ENCODE assay signal across 31 mouse cellular contexts in the genomic region with DNA sequence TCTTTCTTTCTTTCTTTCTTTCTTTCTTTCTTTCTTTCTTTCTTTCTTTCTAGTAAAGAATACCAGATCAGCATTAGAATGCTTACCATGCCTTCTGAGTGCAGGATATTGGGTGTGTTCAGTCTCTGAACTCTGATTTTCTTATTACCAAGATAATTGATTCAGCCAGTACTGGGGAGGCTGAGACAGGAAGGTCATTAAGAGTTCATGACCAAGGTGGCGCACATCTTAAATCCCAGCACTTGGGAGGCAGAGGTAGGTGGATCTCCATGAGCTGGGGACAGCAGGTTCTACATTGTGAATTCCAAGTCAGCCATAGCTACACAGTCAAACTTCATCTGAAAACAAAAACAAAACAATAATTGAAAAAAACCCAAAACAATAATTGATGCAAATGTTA. TPM values are rescaled to one million over a fixed set of nuclear protein-coding genes. Genes with fewer than 3 reads are reported as not detected.
"Had no signal": no experiment of that assay in that cellular context is flagged by ENCODE, and none has a peak within 500 bp of the region (broad histone marks: within the 10 kb centered on the region; RNA-seq: fewer than 3 reads in every experiment).

No protein-coding gene starts in this region.

- H3K4me3 ChIP-seq: limb, embryonic 10.5 days; limb, embryonic 12.5 days; limb, embryonic 13.5 days; limb, embryonic 15.5 days; liver, embryonic 12.5 days; liver, embryonic 13.5 days; liver, embryonic 15.5 days; lung, embryonic 15.5 days; megakaryocyte, embryonic 14.5 days; midbrain, embryonic 10.5 days; midbrain, embryonic 12.5 days; midbrain, embryonic 13.5 days; midbrain, embryonic 15.5 days; myocyte had no signal

- H3K4me2 ChIP-seq: limb, embryonic 12.5 days; limb, embryonic 13.5 days; limb, embryonic 15.5 days; liver, embryonic 11.5 days; liver, embryonic 12.5 days; liver, embryonic 13.5 days; liver, embryonic 15.5 days; lung, embryonic 14.5 days; lung, embryonic 15.5 days; midbrain, embryonic 11.5 days; midbrain, embryonic 12.5 days; midbrain, embryonic 13.5 days; midbrain, embryonic 15.5 days had no signal

- H3K9ac ChIP-seq: limb, embryonic 12.5 days; limb, embryonic 13.5 days; limb, embryonic 15.5 days; liver, embryonic 12.5 days; liver, embryonic 13.5 days; liver, embryonic 14.5 days; liver, embryonic 15.5 days; liver, postnatal 0 days; lung, embryonic 14.5 days; lung, embryonic 15.5 days; midbrain, embryonic 12.5 days; midbrain, embryonic 13.5 days; midbrain, embryonic 15.5 days had no signal

- H3K27ac ChIP-seq: limb, embryonic 10.5 days; limb, embryonic 12.5 days; limb, embryonic 13.5 days; limb, embryonic 15.5 days; liver, embryonic 12.5 days; liver, embryonic 13.5 days; liver, embryonic 14.5 days; liver, embryonic 15.5 days; lung, embryonic 15.5 days; macrophage; midbrain, embryonic 10.5 days; midbrain, embryonic 12.5 days; midbrain, embryonic 13.5 days; midbrain, embryonic 15.5 days had no signal

- ATAC-seq: liver, embryonic 12.5 days; liver, postnatal 0 days; midbrain, embryonic 13.5 days; midbrain, embryonic 15.5 days; midbrain, embryonic 16.5 days had no signal

- DNase-seq: left cerebral cortex, postnatal 4 days; liver; liver, embryonic 13.5 days; liver, postnatal 0 days; lung, adult 18-20 months; lung, adult 2 months; lung, embryonic 14.5 days; lung, postnatal 10 days; lung, postnatal 14 days; lung, postnatal 36 days; lung, postnatal 4 days; midbrain, embryonic 14.5 days had no signal

- H3K27me3 ChIP-seq: limb, embryonic 12.5 days; limb, embryonic 15.5 days; liver, embryonic 12.5 days; liver, embryonic 13.5 days; liver, embryonic 15.5 days; lung, embryonic 15.5 days; megakaryocyte, embryonic 14.5 days; midbrain, embryonic 15.5 days had no signal

- H3K9me3 ChIP-seq: limb, embryonic 10.5 days; limb, embryonic 12.5 days; limb, embryonic 13.5 days; limb, embryonic 15.5 days; liver, embryonic 12.5 days; liver, embryonic 13.5 days; liver, embryonic 15.5 days; lung, embryonic 15.5 days; megakaryocyte, embryonic 14.5 days; midbrain, embryonic 10.5 days; midbrain, embryonic 12.5 days; midbrain, embryonic 13.5 days; midbrain, embryonic 15.5 days had no signal

RNA-seq across cellular contexts. Expression of a gene that starts 24.3 kb away (rescaled TPM):
- polyA plus RNA-seq: liver, adult 2 months had no signal
